Mouse (Mus musculus) left cerebral cortex, adult 2 months (tissue): ENCODE data around the gene Cdr2l. TPM values are rescaled to one million over a fixed set of nuclear protein-coding genes. Genes with fewer than 3 reads are reported as not detected.

ENCODE experiments used
- DNase-seq, 2 experiments: peaks; one replicate each; pipeline ENCODE4 v3.0.0; 2021 to 2022; ENCODE audit warnings: low spot score in 2 of 2, mixed read lengths in 1 of 2; ENCODE audit errors: extremely low spot score in 1 of 2
- H3K27ac ChIP-seq: fragments of 200-600 bp; 2 replicates; pipeline ENCODE4 v1.8.1; 2022
- H3K4me3 ChIP-seq: fragments of 200-600 bp; 2 replicates; pipeline ENCODE4 v1.8.1; 2022
- CTCF ChIP-seq: fragments of 200-600 bp; IDR thresholded peaks from 2 replicates; pipeline ENCODE4 v1.8.1; 2022; ENCODE audit warnings: antibody characterized with exemption, mild to moderate bottlenecking, moderate library complexity
- intact Hi-C: fragments of 180-260 bp; cut with DNase I; formaldehyde crosslinking; loops from one replicate; pipeline ENCODE4 v1.15.1; 2025
- long read RNA-seq, 2 experiments: library from polyadenylated mRNA; stranded (forward); transcript quantifications; one replicate each; pipeline ENCODE4 v2.0.0; 2021; ENCODE audit warnings: borderline mapping rate in 2 of 2
- total RNA-seq, 2 experiments: library from RNA; stranded (reverse); gene quantifications; 2 replicates each; pipeline ENCODE4 v1.2.3; 2021

Cdr2l gene
- total RNA-seq, result 10 to 100 TPM; 25.0 to 26.4 TPM
- long read RNA-seq, experiment 1, transcript Cdr2l-201 (5 exons, 3,700 nt), result major isoform, 53 of 65 reads
- long read RNA-seq, experiment 1, partial matches to known transcripts, result 7 of 65 reads
- long read RNA-seq, experiment 1, other reads (novel, unspliced or antisense), result 5 of 65 reads
- long read RNA-seq, experiment 2, transcript Cdr2l-201 (5 exons, 3,700 nt), result major isoform, 40 of 49 reads
- long read RNA-seq, experiment 2, partial matches to known transcripts, result 3 of 49 reads
- long read RNA-seq, experiment 2, other reads (novel, unspliced or antisense), result 6 of 49 reads

- H3K4me3 ChIP-seq, result peak within 1 kb of the TSS; percentile 93
- TF ChIP-seq CTCF, result no peak
- DNase-seq, result peak; percentile 87 to 88
- H3K27ac ChIP-seq, result peak within 1 kb of the TSS; percentile 98
- intact Hi-C loops, result loop anchor here (2.0 kb wide), 1 partner anchor 21 kb away; the partner anchor contains the start of gene Mrpl58
Measured at GRCm38 (mm10) chr11:115381743-115382539, at the start of gene Cdr2l. Gene Cdr2l (plus strand): TSS chr11:115381916.

DNA sequence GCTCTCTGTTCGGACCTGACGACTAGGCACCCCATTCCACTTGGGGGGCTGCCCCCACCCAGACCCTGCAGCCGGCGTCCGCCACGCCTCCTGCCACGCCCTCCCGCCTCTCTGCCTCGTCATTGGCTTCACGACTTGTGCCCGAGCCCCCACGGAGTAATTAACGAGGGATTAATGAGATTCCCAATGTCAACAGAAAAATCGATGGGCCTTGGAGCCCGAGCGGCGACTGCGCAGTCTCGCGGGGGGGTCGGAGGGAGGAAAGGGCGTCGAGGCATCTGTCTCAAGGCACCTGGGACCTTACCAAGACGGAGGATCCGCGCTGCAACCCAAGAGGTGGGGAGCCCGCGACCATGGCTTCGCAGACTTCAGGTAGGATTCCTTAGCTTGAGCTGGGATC is 47.2 kb upstream of the Cdr2l start, which contains the start of gene Otop3:
Otop3 (plus strand) TSS at position 201 of the 400 bp plus-strand sequence.
- no peak within 1 kb of the TSS for H3K4me3 ChIP-seq

DNA sequence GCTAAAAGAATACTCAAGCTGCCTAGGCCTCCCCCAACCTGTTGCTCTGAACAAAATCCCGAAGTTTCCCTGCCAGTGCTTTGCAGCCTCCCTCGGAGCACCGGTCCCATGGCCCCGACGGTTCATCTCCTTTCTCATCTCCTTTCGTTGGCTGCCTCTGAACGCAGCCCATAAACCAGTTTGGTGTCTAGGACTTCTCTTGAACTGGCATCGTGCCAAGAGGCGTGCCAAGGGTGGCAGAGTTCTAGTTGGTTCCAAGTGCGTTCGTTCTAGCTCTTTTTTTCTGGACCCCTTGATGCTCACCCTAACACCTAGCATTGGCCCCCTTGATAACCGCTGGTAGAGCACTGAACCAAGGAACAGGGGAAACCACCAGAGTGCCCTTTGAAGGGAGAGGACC is 46.5 kb upstream of the Cdr2l start:
- Histone ChIP-seq H3K4me3 (no peak overlapping the region), H3K27ac (no peak overlapping the region)
- DNase-seq, result no peak
- no peak for TF ChIP-seq CTCF
- intact Hi-C loops, result no loop called here

More for the DNA sequence above, 47.2 kb upstream of the Cdr2l start, which contains the start of gene Otop3:
- TF ChIP-seq CTCF, result no peak
- no peak for DNase-seq
- intact Hi-C loops, result no loop called here
- no peak within 1 kb of the TSS for H3K27ac ChIP-seq

DNA sequence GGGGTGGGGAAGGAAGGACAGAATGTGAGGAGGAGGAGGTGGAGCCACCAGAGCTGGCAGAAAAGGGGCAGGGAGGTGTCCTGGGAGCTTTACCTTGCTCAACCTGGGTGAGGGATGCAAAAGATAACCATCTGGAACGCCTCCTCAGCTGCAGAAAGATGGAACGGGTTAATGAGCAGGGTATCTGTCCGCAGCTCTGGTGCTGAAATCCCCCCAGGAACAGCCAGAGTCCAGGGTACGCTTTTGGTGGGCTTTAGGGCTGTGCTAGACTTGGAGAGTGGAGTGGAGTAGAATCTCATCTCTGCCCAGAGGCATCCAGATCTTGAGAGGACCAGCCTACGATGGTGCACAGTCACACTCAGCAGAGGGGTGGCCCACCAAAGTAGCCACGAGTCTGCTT is 45.6 kb upstream of the Cdr2l start:
- Histone ChIP-seq H3K27ac (no peak overlapping the region), H3K4me3 (no peak overlapping the region)
- intact Hi-C loops, result no loop called here
- no peak for TF ChIP-seq CTCF
- no peak for DNase-seq

DNA sequence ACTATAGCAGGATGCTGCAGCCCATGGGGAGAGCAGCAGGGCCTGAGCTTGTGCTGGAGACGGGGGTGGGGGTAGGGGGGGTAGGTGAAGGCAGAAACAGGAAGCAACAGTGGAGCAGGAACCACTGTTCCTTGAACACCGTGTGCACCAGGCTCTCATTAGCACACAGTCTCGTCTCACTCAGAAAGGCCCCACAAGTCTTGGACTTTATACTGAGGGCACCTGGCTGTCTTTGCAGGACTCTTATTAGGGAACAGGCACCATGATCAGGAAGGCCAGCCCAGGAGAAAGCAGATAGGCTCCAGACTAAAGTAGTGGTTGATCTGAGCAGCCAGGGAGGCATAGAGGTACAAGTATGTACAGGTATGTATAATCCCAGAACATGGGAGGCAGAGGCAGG is 44.4 kb upstream of the Cdr2l start:
- no peak for TF ChIP-seq CTCF
- intact Hi-C loops, result no loop called here
- no peak overlapping the region for H3K27ac ChIP-seq
- no peak for DNase-seq
- H3K4me3 ChIP-seq, result no peak overlapping the region

GRCm38 (mm10) chr11:115337826-115338225 is 43.9 kb upstream of the Cdr2l start:
- DNase-seq, result no peak
- no peak overlapping the region for H3K4me3 ChIP-seq
- no peak overlapping the region for H3K27ac ChIP-seq
- no peak for TF ChIP-seq CTCF
- intact Hi-C loops, result no loop called here

- DNase-seq, result no peak
- Histone ChIP-seq H3K27ac (no peak overlapping the region), H3K4me3 (no peak overlapping the region)
- intact Hi-C loops, result no loop called here
- no peak for TF ChIP-seq CTCF
Measured at GRCm38 (mm10) chr11:115341246-115341645, 40.5 kb upstream of the Cdr2l start.

DNA sequence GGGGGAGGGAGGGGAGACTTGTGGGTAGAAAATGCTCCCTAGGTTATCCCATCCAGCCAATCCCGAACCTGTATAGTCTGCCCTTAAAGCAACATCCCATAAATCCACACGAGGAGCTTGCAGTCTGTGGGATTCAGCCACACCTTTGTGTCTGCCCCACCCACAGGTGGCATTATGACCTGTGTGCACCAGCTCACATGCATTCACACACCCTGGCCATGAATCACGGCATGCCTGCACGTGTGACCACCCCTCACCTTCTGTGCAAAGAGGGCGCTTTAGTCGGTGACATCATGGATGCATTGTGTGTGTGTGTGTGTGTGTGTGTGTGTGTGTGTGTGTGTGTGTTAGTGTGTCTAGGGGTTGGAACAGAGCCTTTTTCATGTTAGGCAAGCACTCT is 39.9 kb upstream of the Cdr2l start:
- Histone ChIP-seq H3K27ac (no peak overlapping the region), H3K4me3 (no peak overlapping the region)
- no peak for TF ChIP-seq CTCF
- no peak for DNase-seq
- intact Hi-C loops, result no loop called here

GRCm38 (mm10) chr11:115344967-115345366 is 36.7 kb upstream of the Cdr2l start:
- intact Hi-C loops, result no loop called here
- no peak overlapping the region for H3K27ac ChIP-seq
- no peak for DNase-seq
- no peak overlapping the region for H3K4me3 ChIP-seq
- no peak for TF ChIP-seq CTCF

DNA sequence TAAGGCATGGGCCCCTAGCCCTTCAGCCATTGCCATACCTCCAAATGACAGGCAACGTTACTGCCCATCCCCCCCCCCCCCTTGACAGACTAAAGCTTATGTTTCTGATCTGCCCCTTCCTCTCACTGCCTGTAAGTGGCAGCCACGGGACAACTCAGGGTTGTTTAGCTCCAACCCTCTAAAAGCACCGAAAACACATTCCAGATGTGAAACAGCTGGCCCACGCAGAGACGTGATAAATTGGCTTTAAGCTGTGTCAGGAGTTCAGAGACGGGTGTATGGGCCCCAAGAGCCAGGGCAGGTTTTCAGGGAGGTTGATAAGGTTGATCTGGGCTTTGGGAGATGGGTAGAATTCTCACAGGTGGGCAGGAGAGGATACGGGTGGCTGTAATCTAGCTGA is 36.2 kb upstream of the Cdr2l start:
- Histone ChIP-seq H3K27ac (no peak overlapping the region), H3K4me3 (no peak overlapping the region)
- intact Hi-C loops, result no loop called here
- no peak for DNase-seq
- no peak for TF ChIP-seq CTCF

DNA sequence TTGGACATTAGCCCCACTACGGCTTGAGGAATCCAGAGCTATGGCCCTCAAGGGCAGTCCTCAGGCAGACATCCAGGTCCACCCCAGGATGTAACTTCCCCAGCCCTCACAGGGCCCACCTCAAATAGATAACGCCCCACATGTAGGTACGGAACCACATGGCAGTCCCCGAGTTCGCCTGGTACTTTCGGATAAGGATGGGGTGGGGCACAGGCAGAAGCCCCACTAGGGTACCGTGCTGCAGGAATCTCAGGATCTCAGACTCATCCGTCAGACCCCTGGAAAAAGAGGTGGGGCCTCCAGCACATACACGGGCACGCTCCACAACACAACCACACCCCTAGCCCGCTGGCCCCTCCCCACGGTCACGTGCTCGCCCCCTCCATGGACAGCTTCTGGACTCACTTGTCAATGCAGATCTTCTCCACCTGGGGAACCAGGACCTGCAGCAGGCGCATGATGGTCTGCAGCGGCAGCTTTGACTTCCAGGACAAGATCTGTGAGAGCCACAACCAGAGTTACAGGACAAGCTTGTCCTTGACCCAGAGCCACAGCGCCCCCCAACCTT is 33.0 kb upstream of the Cdr2l start:
- no peak for DNase-seq
- Histone ChIP-seq H3K4me3 (no peak overlapping the region), H3K27ac (no peak overlapping the region)
- TF ChIP-seq CTCF, result no peak
- intact Hi-C loops, result no loop called here

DNA sequence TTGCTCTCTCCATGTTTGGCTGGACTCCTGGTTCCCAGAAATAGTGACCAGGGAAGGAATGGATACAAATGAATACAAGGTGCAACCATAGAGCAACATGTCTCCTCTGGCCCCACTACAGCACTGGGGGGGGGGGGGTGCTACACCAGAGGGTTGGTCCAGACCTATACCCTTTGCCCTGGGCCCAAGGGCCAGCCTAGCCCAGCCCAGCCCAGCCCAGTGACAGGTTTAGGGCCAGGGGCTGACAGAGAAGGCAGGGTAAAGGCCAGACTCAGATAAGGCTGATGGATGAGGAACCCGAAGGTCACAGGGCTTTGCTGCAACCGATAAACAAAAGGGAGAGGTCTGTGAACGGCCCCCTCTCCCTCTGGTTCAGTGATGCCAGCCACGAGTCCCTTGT is 31.7 kb upstream of the Cdr2l start:
- DNase-seq, result no peak
- intact Hi-C loops, result loop anchor here (5.0 kb wide), 1 partner anchor 148 kb away; no protein-coding TSS in a partner anchor
- no peak overlapping the region for H3K27ac ChIP-seq
- no peak for TF ChIP-seq CTCF
- H3K4me3 ChIP-seq, result no peak overlapping the region
